Mouse (Mus musculus): ENCODE data around the gene Dab1.

GRCm38 (mm10) chr4:104619452-104619851 is 1000.3 kb downstream of the Dab1 start:
- no peak for TF ChIP-seq CTCF (IDR thresholded peaks at IDR 0.05; ENCODE audit: control insufficient read depth, insufficient read depth, insufficient replicate concordance, low read depth, low read length)
- no peak for TF ChIP-seq POLR2A (IDR thresholded peaks at IDR 0.05; ENCODE audit: control insufficient read depth, low read depth, low read length)
